Mouse (Mus musculus): ENCODE measurements around the gene Tent2.

DNA sequence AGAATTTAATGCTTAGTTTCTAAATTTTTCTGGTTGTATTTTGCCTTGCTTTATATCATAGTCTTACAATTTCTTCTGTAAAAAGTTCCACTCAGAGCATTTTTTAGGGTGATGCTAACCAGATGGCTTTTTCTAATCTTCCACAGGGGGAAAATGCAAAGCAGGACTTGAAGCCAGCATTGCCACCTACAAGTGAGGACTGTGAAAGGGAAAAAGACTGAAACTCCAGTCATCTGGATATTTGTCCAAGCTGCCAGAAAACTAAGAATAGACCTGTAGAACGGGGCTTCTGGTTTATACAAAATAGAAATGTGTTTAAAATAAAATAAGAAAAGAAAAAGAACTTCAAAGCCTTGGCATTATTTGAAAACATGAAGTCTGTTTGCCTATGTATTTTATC, 19.6 kb upstream of the Tent2 start:
- no peak for TF ChIP-seq CTCF (IDR thresholded peaks at IDR 0.05; ENCODE audit: insufficient read depth, low read depth, low read length)
- TF ChIP-seq POLR2A (IDR thresholded peaks at IDR 0.05; ENCODE audit: insufficient read depth, low read depth, low read length) = no peak
